Mouse (Mus musculus): ENCODE measurements around the gene Ddx39. TPM values are rescaled to one million over a fixed set of nuclear protein-coding genes. Genes with fewer than 3 reads are reported as not detected.

Ddx39 gene
- polyA plus RNA-seq, 1 experiment from 2014 or later: 253 TPM

GRCm38 (mm10) chr8:83689264-83689663 lies 25.7 kb upstream of the Ddx39 start:
- no peak overlapping the region for H3K4me3 ChIP-seq
- peaks cover 68% of the 10 kb centered on the region for H3K36me3 ChIP-seq
- H3K9me3 ChIP-seq: no peaks in the 10 kb centered on the region
- peaks cover 7% of the 10 kb centered on the region; the same call in 1 of the 2 replicates for H3K4me1 ChIP-seq (replicated peaks)
- H3K27me3 ChIP-seq (ENCODE audit: insufficient read depth, poor library complexity, severe bottlenecking): no peaks in the 10 kb centered on the region
- no peak overlapping the region for H3K27ac ChIP-seq
- no peak for DNase-seq (ENCODE audit: low spot score)
- 92% methylated on average over 6 of the region's 6 CpGs for WGBS

GRCm38 (mm10) chr8:83693609-83694236 lies 21.3 kb upstream of the Ddx39 start:
- DNase-seq (ENCODE audit: low spot score): no peak
- Histone ChIP-seq H3K36me3 (peaks cover 35% of the 10 kb centered on the region), H3K4me1 (replicated peaks) (peaks cover 34% of the 10 kb centered on the region), H3K4me3 (no peak overlapping the region), H3K27me3 (ENCODE audit: insufficient read depth, poor library complexity, severe bottlenecking) (no peaks in the 10 kb centered on the region), H3K9me3 (no peaks in the 10 kb centered on the region), H3K27ac (no peak overlapping the region)
- WGBS: 85% methylated on average over 10 of the region's 10 CpGs

- 89% methylated on average over 11 of the region's 11 CpGs for WGBS
- no peak for DNase-seq (ENCODE audit: low spot score)
These were observed 20.4 kb upstream of the Ddx39 start for GRCm38 (mm10) chr8:83694369-83695160.

GRCm38 (mm10) chr8:83695351-83696106 lies 19.4 kb upstream of the Ddx39 start:
- Histone ChIP-seq H3K36me3 (peaks cover 22% of the 10 kb centered on the region), H3K4me3 (no peak overlapping the region), H3K27ac (no peak overlapping the region), H3K9me3 (no peaks in the 10 kb centered on the region), H3K4me1 (replicated peaks) (peaks cover 49% of the 10 kb centered on the region), H3K27me3 (ENCODE audit: insufficient read depth, poor library complexity, severe bottlenecking) (no peaks in the 10 kb centered on the region)
- DNase-seq (ENCODE audit: low spot score): no peak
- WGBS: 87% methylated on average over 17 of the region's 17 CpGs

More at GRCm38 (mm10) chr8:83694369-83695160, 20.4 kb upstream of the Ddx39 start:
- Histone ChIP-seq H3K4me1 (replicated peaks) (peaks cover 40% of the 10 kb centered on the region), H3K9me3 (no peaks in the 10 kb centered on the region), H3K27me3 (ENCODE audit: insufficient read depth, poor library complexity, severe bottlenecking) (no peaks in the 10 kb centered on the region), H3K4me3 (no peak overlapping the region), H3K36me3 (peaks cover 30% of the 10 kb centered on the region), H3K27ac (no peak overlapping the region)

GRCm38 (mm10) chr8:83697374-83698220 lies 17.4 kb upstream of the Ddx39 start:
- peak; percentile 7 for DNase-seq (ENCODE audit: low spot score)
- Histone ChIP-seq H3K27ac (peak overlapping the region; percentile 95), H3K4me1 (replicated peaks) (peaks cover 49% of the 10 kb centered on the region), H3K36me3 (peaks cover 2% of the 10 kb centered on the region), H3K27me3 (ENCODE audit: insufficient read depth, poor library complexity, severe bottlenecking) (no peaks in the 10 kb centered on the region), H3K9me3 (0 out of 2 replicates have a peak, but pooled peaks cover 2% of the 10 kb centered on the region), H3K4me3 (peak overlapping the region; percentile 92)
- WGBS: 57% methylated on average over 19 of the region's 19 CpGs

- peak overlapping the region; percentile 92 for H3K4me3 ChIP-seq
- H3K27ac ChIP-seq: peak overlapping the region; percentile 95
- WGBS: 5% methylated on average over 15 of the region's 15 CpGs
- peaks cover 49% of the 10 kb centered on the region for H3K4me1 ChIP-seq (replicated peaks)
- peak; percentile 30 for DNase-seq (ENCODE audit: low spot score)
- 0 out of 2 replicates have a peak, but pooled peaks cover 2% of the 10 kb centered on the region for H3K9me3 ChIP-seq
- no peaks in the 10 kb centered on the region for H3K36me3 ChIP-seq
- H3K27me3 ChIP-seq (ENCODE audit: insufficient read depth, poor library complexity, severe bottlenecking): no peaks in the 10 kb centered on the region
These were observed 16.7 kb upstream of the Ddx39 start for GRCm38 (mm10) chr8:83698291-83698660.

- Histone ChIP-seq H3K9me3 (0 out of 2 replicates have a peak, but pooled peaks cover 2% of the 10 kb centered on the region), H3K27ac (peak within 1 kb of the TSS; percentile 95), H3K27me3 (ENCODE audit: insufficient read depth, poor library complexity, severe bottlenecking) (no peaks in the 10 kb centered on the region), H3K4me3 (peak within 1 kb of the TSS; percentile 92), H3K36me3 (no peaks in the 10 kb centered on the region), H3K4me1 (replicated peaks) (peaks cover 45% of the 10 kb centered on the region)
- DNase-seq (ENCODE audit: low spot score): peak; percentile 86
- WGBS: under 1% methylated on average over 85 of the region's 85 CpGs
These were observed 16.1 kb upstream of the Ddx39 start, which contains the start of gene Pkn1 for GRCm38 (mm10) chr8:83698661-83699453. Gene Pkn1, minus strand, starts transcription at chr8:83699179.

GRCm38 (mm10) chr8:83699566-83699965 lies 15.4 kb upstream of the Ddx39 start:
- H3K4me1 ChIP-seq (replicated peaks): peaks cover 42% of the 10 kb centered on the region
- H3K9me3 ChIP-seq: 0 out of 2 replicates have a peak, but pooled peaks cover 2% of the 10 kb centered on the region
- H3K27ac ChIP-seq: peak overlapping the region; percentile 95
- peak; percentile 30 for DNase-seq (ENCODE audit: low spot score)
- WGBS: 43% methylated on average over 9 of the region's 9 CpGs
- peak overlapping the region; percentile 92 for H3K4me3 ChIP-seq
- H3K27me3 ChIP-seq (ENCODE audit: insufficient read depth, poor library complexity, severe bottlenecking): no peaks in the 10 kb centered on the region
- no peaks in the 10 kb centered on the region for H3K36me3 ChIP-seq

GRCm38 (mm10) chr8:83700423-83701085 lies 14.4 kb upstream of the Ddx39 start:
- Histone ChIP-seq H3K4me3 (no peak overlapping the region), H3K27me3 (ENCODE audit: insufficient read depth, poor library complexity, severe bottlenecking) (no peaks in the 10 kb centered on the region), H3K27ac (no peak overlapping the region), H3K36me3 (no peaks in the 10 kb centered on the region), H3K9me3 (0 out of 2 replicates have a peak, but pooled peaks cover 2% of the 10 kb centered on the region), H3K4me1 (replicated peaks) (peaks cover 40% of the 10 kb centered on the region)
- DNase-seq (ENCODE audit: low spot score): no peak
- WGBS: 82% methylated on average over 9 of the region's 9 CpGs

GRCm38 (mm10) chr8:83703426-83703825 lies 11.6 kb upstream of the Ddx39 start:
- Histone ChIP-seq H3K27ac (no peak overlapping the region), H3K9me3 (0 out of 2 replicates have a peak, but pooled peaks cover 2% of the 10 kb centered on the region), H3K4me3 (no peak overlapping the region), H3K27me3 (ENCODE audit: insufficient read depth, poor library complexity, severe bottlenecking) (no peaks in the 10 kb centered on the region), H3K36me3 (no peaks in the 10 kb centered on the region), H3K4me1 (replicated peaks) (peaks cover 21% of the 10 kb centered on the region)
- WGBS: 85% methylated on average over 4 of the region's 4 CpGs
- DNase-seq (ENCODE audit: low spot score): no peak

- H3K9me3 ChIP-seq: 0 out of 2 replicates have a peak, but pooled peaks cover 2% of the 10 kb centered on the region
- WGBS: 68% methylated on average over 5 of the region's 5 CpGs
- H3K4me1 ChIP-seq (replicated peaks): 0 out of 2 replicates have a peak, but pooled peaks cover 3% of the 10 kb centered on the region
- no peak for DNase-seq (ENCODE audit: low spot score)
- H3K36me3 ChIP-seq: no peaks in the 10 kb centered on the region
- no peak overlapping the region for H3K27ac ChIP-seq
- no peaks in the 10 kb centered on the region for H3K27me3 ChIP-seq (ENCODE audit: insufficient read depth, poor library complexity, severe bottlenecking)
- H3K4me3 ChIP-seq: no peak overlapping the region
These were observed 8.6 kb upstream of the Ddx39 start for GRCm38 (mm10) chr8:83706411-83706810.

Measured in hindbrain, embryonic 10.5 days (tissue).